Mouse (Mus musculus) activated CD4-positive, CD25-positive, alpha-beta regulatory T cell, adult 4 months (primary cell): ENCODE data around the gene Prr7. TPM values are rescaled to one million over a fixed set of nuclear protein-coding genes. Genes with fewer than 3 reads are reported as not detected.

Experiments used
- ATAC-seq: one replicate; pipeline ENCODE4 v1.8.0; 2017
- polyA plus RNA-seq, 2 experiments: library from polyadenylated mRNA; unstranded; fragments of 100-300 nt; shearing (Covaris generic); gene quantifications; one replicate each; pipeline ENCODE4 v1.2.1; 2017

Prr7 gene
- polyA plus RNA-seq, 2 experiments from 2014 or later, result not detected

DNA sequence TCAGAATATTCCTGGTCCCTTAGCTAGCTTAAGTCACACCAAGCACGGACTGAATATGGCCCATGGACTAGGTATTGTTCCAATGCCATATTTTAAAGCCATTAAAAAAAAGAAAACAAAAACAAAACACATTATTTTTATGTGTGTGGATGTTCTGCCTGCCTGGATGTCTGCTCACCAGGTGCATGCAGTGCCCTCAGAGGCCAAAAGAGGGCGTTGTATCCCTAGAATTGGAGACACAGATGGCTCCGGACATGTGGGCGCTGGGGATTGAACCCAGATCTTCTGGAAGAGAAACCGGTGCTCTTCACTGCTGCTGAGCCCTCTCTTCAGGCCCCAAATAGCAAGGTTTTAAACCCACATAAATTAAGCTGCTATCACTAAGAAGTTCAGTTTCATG, 14.0 kb downstream of the Prr7 start:
- no peak for ATAC-seq

GRCm38 (mm10) chr13:55479008-55479407, 14.9 kb downstream of the Prr7 start:
- peak; percentile 36 for ATAC-seq

- no peak for ATAC-seq
Observed at GRCm38 (mm10) chr13:55479929-55480328, 15.9 kb downstream of the Prr7 start.

GRCm38 (mm10) chr13:55482542-55482941, 18.5 kb downstream of the Prr7 start:
- no peak for ATAC-seq

DNA sequence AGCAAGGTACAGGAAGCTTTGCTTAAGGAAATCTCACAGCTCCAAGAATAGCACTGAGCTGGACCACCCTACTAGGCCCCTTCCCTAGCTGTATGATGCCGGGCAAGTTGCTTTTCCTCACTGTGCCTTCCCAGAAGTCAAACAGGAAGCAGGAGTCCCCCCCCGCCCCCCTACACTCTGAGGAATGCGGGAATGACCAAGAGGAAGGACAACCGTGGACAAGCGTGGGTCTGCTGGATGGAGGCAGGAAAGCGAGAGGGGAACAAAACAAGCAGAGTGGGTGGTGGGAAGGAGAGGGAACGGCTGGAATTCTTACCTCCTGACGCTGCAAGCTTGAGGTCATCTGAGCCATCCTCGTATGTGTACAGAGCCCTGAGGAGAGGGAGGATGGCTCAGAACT, 19.0 kb downstream of the Prr7 start:
- ATAC-seq, result no peak

DNA sequence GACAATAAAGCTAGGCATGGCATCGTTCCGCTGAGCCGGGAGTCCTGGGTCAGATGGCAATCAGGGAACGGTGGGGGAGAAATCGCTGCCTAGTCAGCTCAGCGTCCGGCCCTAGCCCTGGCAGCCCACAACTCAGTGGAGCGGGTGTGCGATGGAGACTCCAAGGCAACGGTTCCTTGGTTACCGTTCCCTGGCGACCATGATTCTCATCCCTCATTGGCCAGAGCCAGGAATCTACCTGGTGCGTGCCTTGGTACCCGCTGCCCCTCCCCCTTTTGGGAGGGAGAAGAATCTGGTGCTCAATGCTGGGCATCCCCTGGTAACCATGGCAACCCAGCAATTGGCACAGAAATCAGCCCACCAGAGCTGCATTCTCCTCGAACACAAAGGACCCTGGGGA, 19.5 kb downstream of the Prr7 start:
- no peak for ATAC-seq

GRCm38 (mm10) chr13:55484520-55485088, 20.5 kb downstream of the Prr7 start:
- ATAC-seq, result no peak

DNA sequence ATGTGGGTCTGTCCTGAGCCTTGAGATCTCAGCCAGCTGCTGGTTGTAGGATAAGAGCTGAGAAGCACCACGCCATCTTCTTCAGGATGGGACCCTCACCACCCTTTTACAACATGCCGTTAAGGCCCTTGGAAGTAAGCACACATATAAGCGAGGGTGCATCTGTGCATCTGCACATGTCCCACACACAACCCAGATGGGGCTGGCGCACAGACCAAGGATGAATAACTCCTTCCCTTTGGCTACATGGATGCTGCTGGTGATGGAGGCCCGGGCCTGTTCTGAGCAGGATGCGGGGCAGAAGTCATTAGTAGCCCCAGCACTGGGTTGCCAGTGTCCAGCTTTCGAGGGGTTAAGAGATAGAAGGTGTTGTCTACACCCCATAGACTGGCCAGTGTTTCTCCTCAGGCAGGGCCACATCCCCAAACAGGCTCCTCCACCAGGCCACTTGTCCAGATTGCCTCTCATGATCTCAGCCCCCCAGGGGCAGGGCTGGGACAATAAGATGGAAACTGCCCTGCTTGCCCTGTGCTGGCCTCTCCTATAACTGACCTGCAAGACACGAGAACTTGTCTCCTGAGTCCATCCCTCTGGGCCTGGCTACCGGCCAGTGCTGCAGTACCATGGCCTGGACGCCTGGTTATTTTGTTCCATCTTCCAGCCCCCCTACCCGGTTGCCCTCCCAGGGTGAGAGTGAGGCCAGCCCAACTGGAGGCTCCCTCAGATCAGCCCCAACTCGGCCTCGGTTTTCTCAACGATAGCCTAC, 22.1 kb downstream of the Prr7 start:
- ATAC-seq, result no peak

DNA sequence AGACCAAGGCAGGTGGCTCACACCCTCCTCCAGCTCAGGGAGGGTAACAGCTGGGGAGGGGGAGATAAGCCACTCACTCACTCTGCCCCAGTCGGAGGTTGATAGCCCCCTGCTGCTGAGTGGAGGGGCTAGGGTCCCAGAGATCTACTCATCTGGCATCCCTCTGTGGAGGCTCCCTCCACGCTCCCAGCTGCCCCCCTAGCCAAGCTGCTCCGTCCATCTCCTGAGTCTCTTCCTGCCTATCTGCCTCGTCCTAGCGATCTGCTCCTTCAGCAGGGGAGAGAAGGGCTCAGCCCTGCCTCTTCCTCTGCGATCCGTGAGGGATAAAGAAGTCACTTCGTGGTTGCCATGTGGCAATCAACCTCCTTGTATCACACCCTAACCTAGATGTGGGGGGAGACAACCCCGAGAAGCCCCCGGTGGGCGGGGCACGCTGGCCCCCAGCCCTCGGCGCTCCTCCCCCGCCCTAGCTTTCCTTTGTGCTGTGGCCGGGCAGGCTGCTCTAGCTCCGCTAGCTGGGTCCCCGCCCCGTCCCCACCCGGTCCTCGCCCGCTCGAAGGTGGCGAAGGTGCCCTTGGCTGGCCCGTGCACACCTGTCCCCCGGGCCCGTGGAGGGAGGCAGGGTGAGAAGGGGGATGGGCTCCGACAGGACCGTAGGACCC, 23.0 kb downstream of the Prr7 start:
- no peak for ATAC-seq

GRCm38 (mm10) chr13:55487578-55488498, 23.8 kb downstream of the Prr7 start, which contains the start of gene Dbn1:
TSS of gene Dbn1 (minus strand) at chr13:55488111.
- ATAC-seq, result no peak

- ATAC-seq, result no peak
Observed at GRCm38 (mm10) chr13:55494257-55494656, 30.2 kb downstream of the Prr7 start.

GRCm38 (mm10) chr13:55494883-55495621, 31.0 kb downstream of the Prr7 start:
- ATAC-seq, result no peak

GRCm38 (mm10) chr13:55495702-55496101, 31.6 kb downstream of the Prr7 start:
- no peak for ATAC-seq

- ATAC-seq, result no peak
Observed at GRCm38 (mm10) chr13:55496661-55497060, 32.6 kb downstream of the Prr7 start.

DNA sequence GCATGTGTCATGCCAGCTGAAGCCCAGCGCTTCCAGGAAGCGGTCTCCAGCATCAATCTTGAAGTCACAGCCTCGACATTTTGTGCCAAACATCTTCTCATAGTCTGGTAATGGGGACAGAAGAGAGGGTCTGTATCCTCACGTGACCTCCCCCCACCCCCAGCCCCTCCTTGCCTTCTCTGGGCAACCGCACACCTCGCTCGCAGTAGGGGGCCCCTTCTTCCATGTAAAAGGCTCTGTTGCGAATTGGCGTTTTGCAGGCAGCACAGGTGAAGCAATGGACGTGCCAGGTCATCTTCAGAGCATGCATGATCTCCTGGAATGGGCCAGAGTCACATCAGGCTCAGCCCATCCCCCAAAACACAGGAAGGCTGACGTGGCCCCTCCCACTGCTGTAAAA, 34.8 kb downstream of the Prr7 start:
- no peak for ATAC-seq

GRCm38 (mm10) chr13:55500575-55500974, 36.5 kb downstream of the Prr7 start:
- no peak for ATAC-seq

DNA sequence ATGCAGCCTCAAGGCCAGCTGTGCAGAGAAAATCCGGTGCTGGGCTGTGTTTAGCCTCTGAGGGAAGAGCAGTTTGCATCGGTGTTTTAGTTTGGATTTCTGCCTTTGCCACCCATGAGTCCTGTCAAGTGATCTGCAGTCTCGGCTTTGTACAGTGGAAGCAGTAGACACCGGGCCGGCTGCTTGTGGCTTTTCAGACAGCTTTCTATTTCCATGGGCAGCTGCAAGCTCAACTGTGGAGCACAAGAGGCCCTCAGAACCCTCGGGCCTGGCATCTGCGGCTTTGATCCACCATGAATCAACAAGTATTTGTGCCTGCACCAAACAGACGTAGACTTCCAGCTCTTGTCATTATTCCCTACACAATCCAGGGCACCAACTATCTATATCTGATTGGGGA, 38.3 kb downstream of the Prr7 start:
- no peak for ATAC-seq

GRCm38 (mm10) chr13:55504390-55504789, 40.3 kb downstream of the Prr7 start:
- no peak for ATAC-seq

DNA sequence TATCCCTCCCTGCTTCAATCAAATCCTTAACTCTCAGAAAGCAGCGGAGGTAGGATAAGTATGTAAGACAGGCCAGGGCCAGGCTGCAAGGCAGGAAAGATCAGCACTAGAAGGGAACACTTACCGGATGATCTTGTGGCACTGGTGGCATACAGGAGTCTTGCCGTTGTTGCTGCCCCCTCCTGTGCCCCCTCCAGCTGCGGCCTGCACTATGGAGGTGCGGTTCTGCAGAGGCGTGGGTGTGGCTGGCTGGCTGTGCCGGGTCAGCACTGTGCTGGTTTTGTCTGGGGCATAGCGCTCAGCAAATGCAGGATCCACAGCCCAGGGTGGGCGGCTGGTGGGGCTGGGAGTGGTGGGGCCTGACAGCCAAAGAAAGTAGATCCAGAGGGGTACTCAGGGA, 41.7 kb downstream of the Prr7 start:
- ATAC-seq, result no peak

GRCm38 (mm10) chr13:55506697-55507096, 42.6 kb downstream of the Prr7 start:
- ATAC-seq, result no peak

GRCm38 (mm10) chr13:55507877-55508276, 43.8 kb downstream of the Prr7 start:
- ATAC-seq, result no peak

- no peak for ATAC-seq
Observed at GRCm38 (mm10) chr13:55508531-55508930, 44.5 kb downstream of the Prr7 start.
